ENCODE assay signal across 10 mouse cellular contexts in genomic region chr9:107508266-107508665, GRCm38 (mm10). TPM values are rescaled to one million over a fixed set of nuclear protein-coding genes. Genes with fewer than 3 reads are reported as not detected.
DNase-seq lines count a peak whose midpoint lies in the region; ATAC-seq lines count a peak whose summit lies in the region.
"Had no signal": no experiment of that assay in that cellular context is flagged by ENCODE, and none has a peak within 500 bp of the region (broad histone marks: within the 10 kb centered on the region; RNA-seq: fewer than 3 reads in every experiment).

No protein-coding gene starts in this region.

- no peak overlapping the region for H3K4me3 ChIP-seq in midbrain, embryonic 12.5 days
- no peak overlapping the region for H3K4me3 ChIP-seq in midbrain, embryonic 10.5 days
- H3K4me3 ChIP-seq: heart, embryonic 15.5 days had no signal

- H3K27me3 ChIP-seq in midbrain, embryonic 12.5 days: no peaks in the 10 kb centered on the region
- 0 out of 2 replicates have a peak, but pooled peaks cover under 1% of the 10 kb centered on the region for H3K27me3 ChIP-seq in midbrain, embryonic 10.5 days (ENCODE audit: low read depth, poor library complexity, severe bottlenecking)

- peaks cover 59% of the 10 kb centered on the region for H3K4me1 ChIP-seq in midbrain, embryonic 12.5 days
- H3K4me1 ChIP-seq in midbrain, embryonic 10.5 days: peaks cover 43% of the 10 kb centered on the region

- H3K9me3 ChIP-seq in midbrain, embryonic 12.5 days: no peaks in the 10 kb centered on the region
- no peaks in the 10 kb centered on the region for H3K9me3 ChIP-seq in midbrain, embryonic 10.5 days (replicated peaks)
- H3K9me3 ChIP-seq: heart, embryonic 15.5 days had no signal

- no peaks in the 10 kb centered on the region for H3K36me3 ChIP-seq in midbrain, embryonic 12.5 days
- H3K36me3 ChIP-seq in midbrain, embryonic 10.5 days: no peaks in the 10 kb centered on the region
- H3K36me3 ChIP-seq: heart, embryonic 15.5 days had no signal

- WGBS in midbrain, embryonic 12.5 days: 56% methylated on average over 10 of the region's 10 CpGs
- 66% methylated on average over 10 of the region's 10 CpGs for WGBS in midbrain, embryonic 10.5 days

- H3K27ac ChIP-seq in midbrain, embryonic 12.5 days (replicated peaks): peak overlapping the region; percentile 31; the same call in 1 of the 2 replicates
- H3K27ac ChIP-seq in midbrain, embryonic 10.5 days (replicated peaks): no peak overlapping the region
- H3K27ac ChIP-seq: heart, embryonic 15.5 days had no signal

- no peak overlapping the region for H3K9ac ChIP-seq in midbrain, embryonic 12.5 days (replicated peaks)
- H3K9ac ChIP-seq: heart, embryonic 15.5 days had no signal

- ATAC-seq in midbrain, embryonic 12.5 days (ENCODE audit: low FRiP score, low read depth): no peak

- DNase-seq in midbrain, embryonic 10.5 days (ENCODE audit: low spot score): no peak
- peak; percentile 47 to 62 for DNase-seq in frontal cortex, postnatal 36 days (ENCODE audit: low spot score in 2 of 2)
- peak; percentile 38 to 52 for DNase-seq in left cerebral cortex, adult 18-20 months (ENCODE audit: low spot score in 2 of 2)
- peak; percentile 82 to 85 for DNase-seq in right cerebral cortex, postnatal 10 days (ENCODE audit: low spot score in 2 of 2)
- no peak for DNase-seq in adrenal gland, adult 2 months
- DNase-seq in gastrocnemius, adult 18-20 months (ENCODE audit: low spot score): no peak
- DNase-seq in c-Kit-positive CD71-positive TER-119-positive erythroid progenitor cells, embryonic 14.5 days (ENCODE audit: low spot score): no peak
- DNase-seq: cerebellum, postnatal 36 days had no signal

- H3K4me2 ChIP-seq in midbrain, embryonic 12.5 days (replicated peaks): no peak overlapping the region
- H3K4me2 ChIP-seq: heart, embryonic 15.5 days had no signal

RNA-seq across cellular contexts. Expression of gene Tmem115, which starts 25.5 kb away (rescaled TPM):
- 43.6 TPM in 2 replicates for polyA plus RNA-seq in midbrain, embryonic 12.5 days (2016; fragmentation: Nextera tagmentation; extraction: Ambion mirVana)
- polyA plus RNA-seq in midbrain, embryonic 10.5 days (2016; fragmentation: Nextera tagmentation; extraction: Ambion mirVana): 38.6 and 39.5 TPM in 2 replicates
- 10 to 100 TPM; 36.0 to 38.5 TPM for total RNA-seq in left cerebral cortex, adult 18-20 months (2021)
- total RNA-seq in adrenal gland, adult 2 months (2021): 10 to 100 TPM; 43.2 to 48.1 TPM
- polyA plus RNA-seq in adrenal gland, adult 2 months (2012; rRNA removed): 84.2 and 96.5 TPM in 2 replicates
- 10 to 100 TPM; 16.3 to 17.1 TPM for total RNA-seq in gastrocnemius, adult 18-20 months (2021)

RNA-seq across cellular contexts. Expression of gene Cyb561d2, which starts 33.7 kb away (rescaled TPM):
- polyA plus RNA-seq in midbrain, embryonic 12.5 days (2016; fragmentation: Nextera tagmentation; extraction: Ambion mirVana): 19.3 and 19.4 TPM in 2 replicates
- polyA plus RNA-seq in midbrain, embryonic 10.5 days (2016; fragmentation: Nextera tagmentation; extraction: Ambion mirVana): 20.5 and 22.6 TPM in 2 replicates
- total RNA-seq in left cerebral cortex, adult 18-20 months (2021): 10 to 100 TPM; 14.3 to 16.2 TPM
- 10 to 100 TPM; 14.6 to 22.0 TPM for total RNA-seq in adrenal gland, adult 2 months (2021)
- polyA plus RNA-seq in adrenal gland, adult 2 months (2012; rRNA removed): 59.1 and 68.0 TPM in 2 replicates
- total RNA-seq in gastrocnemius, adult 18-20 months (2021): 1 to 10 TPM; 3.0 to 4.1 TPM

RNA-seq across cellular contexts. Expression of gene Nprl2, which starts 33.8 kb away (rescaled TPM):
- polyA plus RNA-seq in midbrain, embryonic 12.5 days (2016; fragmentation: Nextera tagmentation; extraction: Ambion mirVana): 48.1 and 48.4 TPM in 2 replicates
- 37.1 and 40.4 TPM in 2 replicates for polyA plus RNA-seq in midbrain, embryonic 10.5 days (2016; fragmentation: Nextera tagmentation; extraction: Ambion mirVana)
- total RNA-seq in left cerebral cortex, adult 18-20 months (2021): 10 to 100 TPM; 42.2 to 43.6 TPM
- total RNA-seq in adrenal gland, adult 2 months (2021): 10 to 100 TPM; 27.9 to 31.5 TPM
- 24.2 and 31.9 TPM in 2 replicates for polyA plus RNA-seq in adrenal gland, adult 2 months (2012; rRNA removed)
- 10 to 100 TPM; 10.7 to 13.7 TPM for total RNA-seq in gastrocnemius, adult 18-20 months (2021)

RNA-seq across cellular contexts. Expression of gene Zmynd10, which starts 38.8 kb away (rescaled TPM):
- 1.1 and 2.6 TPM in 2 replicates for polyA plus RNA-seq in midbrain, embryonic 12.5 days (2016; fragmentation: Nextera tagmentation; extraction: Ambion mirVana)
- 0.75 and 1.1 TPM in 2 replicates for polyA plus RNA-seq in midbrain, embryonic 10.5 days (2016; fragmentation: Nextera tagmentation; extraction: Ambion mirVana)
- total RNA-seq in left cerebral cortex, adult 18-20 months (2021): 1 to 10 TPM; 6.1 to 7.2 TPM
- under 1 TPM; 0.45 to 0.52 TPM for total RNA-seq in adrenal gland, adult 2 months (2021)
- 0.37 and 0.61 TPM in 2 replicates for polyA plus RNA-seq in adrenal gland, adult 2 months (2012; rRNA removed)
- under 1 TPM; 0.40 to 0.68 TPM for total RNA-seq in gastrocnemius, adult 18-20 months (2021)

RNA-seq across cellular contexts. Expression of gene Rassf1, which starts 43.1 kb away (rescaled TPM):
- polyA plus RNA-seq in midbrain, embryonic 12.5 days (2016; fragmentation: Nextera tagmentation; extraction: Ambion mirVana): 43.6 and 48.9 TPM in 2 replicates
- polyA plus RNA-seq in midbrain, embryonic 10.5 days (2016; fragmentation: Nextera tagmentation; extraction: Ambion mirVana): 54.2 and 54.8 TPM in 2 replicates
- 10 to 100 TPM; 19.5 to 20.3 TPM for total RNA-seq in left cerebral cortex, adult 18-20 months (2021)
- total RNA-seq in adrenal gland, adult 2 months (2021): 10 to 100 TPM; 15.5 to 18.6 TPM
- 15.3 and 16.7 TPM in 2 replicates for polyA plus RNA-seq in adrenal gland, adult 2 months (2012; rRNA removed)
- 10 to 100 TPM; 11.9 to 13.6 TPM for total RNA-seq in gastrocnemius, adult 18-20 months (2021)

Comparison
In these comparisons a context has a peak if more than half of its experiments do, and no peak if none do; other contexts are left out.
1. DNase-seq: peak in frontal cortex, postnatal 36 days (2 of 2), left cerebral cortex, adult 18-20 months (2 of 2) and right cerebral cortex, postnatal 10 days (2 of 2); none in midbrain, embryonic 10.5 days (single experiment), adrenal gland, adult 2 months (single experiment), gastrocnemius, adult 18-20 months (single experiment) and c-Kit-positive CD71-positive TER-119-positive erythroid progenitor cells, embryonic 14.5 days (single experiment).